Mouse (Mus musculus) T-helper 17 cell (primary cell): ENCODE data around the gene Calhm2.

Source experiments
- in situ Hi-C, 2 experiments: fragments of 300-600 bp; cut with MboI, MseI; formaldehyde crosslinking; loops; 1 replicate in 1 of 2; 2 replicates in 1 of 2; pipeline ENCODE4 v1.15.1; 2025; ENCODE audit warnings: high pct_unique_total_duplicates in 2 of 2

Gene Calhm2

GRCm38 (mm10) chr19:47137771-47138421 lies at the start of gene Calhm2:
Gene Calhm2 (minus strand): TSS chr19:47138294.
- in situ Hi-C loops, result no loop called here

GRCm38 (mm10) chr19:47186514-47187275 lies 48.6 kb upstream of the Calhm2 start:
- in situ Hi-C loops, result no loop called here

GRCm38 (mm10) chr19:47184736-47185135 lies 46.6 kb upstream of the Calhm2 start:
- in situ Hi-C loops, result no loop called here

GRCm38 (mm10) chr19:47184221-47184620 lies 46.1 kb upstream of the Calhm2 start:
- in situ Hi-C loops, result no loop called here

GRCm38 (mm10) chr19:47180011-47180410 lies 41.9 kb upstream of the Calhm2 start:
- in situ Hi-C loops, result no loop called here

- in situ Hi-C loops, result no loop called here
Observed at GRCm38 (mm10) chr19:47179272-47179809, 41.2 kb upstream of the Calhm2 start.

GRCm38 (mm10) chr19:47178431-47179271 lies 40.6 kb upstream of the Calhm2 start, which contains the start of gene Neurl1a:
Gene Neurl1a (plus strand): TSS chr19:47178820.
- in situ Hi-C loops, result no loop called here

- in situ Hi-C loops, result no loop called here
Observed at GRCm38 (mm10) chr19:47178001-47178400, 39.9 kb upstream of the Calhm2 start.

GRCm38 (mm10) chr19:47176916-47177505 lies 38.9 kb upstream of the Calhm2 start:
- in situ Hi-C loops, result no loop called here

GRCm38 (mm10) chr19:47175472-47175871 lies 37.4 kb upstream of the Calhm2 start:
- in situ Hi-C loops, result no loop called here

GRCm38 (mm10) chr19:47174515-47174914 lies 36.4 kb upstream of the Calhm2 start:
- in situ Hi-C loops, result no loop called here

GRCm38 (mm10) chr19:47168793-47169412 lies 30.8 kb upstream of the Calhm2 start:
- in situ Hi-C loops, result loop anchor here (5.0 kb wide), 1 partner anchor 47 kb away; no protein-coding TSS in a partner anchor

GRCm38 (mm10) chr19:47168223-47168622 lies 30.1 kb upstream of the Calhm2 start:
- in situ Hi-C loops, result loop anchor here (5.0 kb wide), 1 partner anchor 46 kb away; no protein-coding TSS in a partner anchor

GRCm38 (mm10) chr19:47167617-47168214 lies 29.6 kb upstream of the Calhm2 start:
- in situ Hi-C loops, result loop anchor here (5.0 kb wide), 1 partner anchor 45 kb away; no protein-coding TSS in a partner anchor

- in situ Hi-C loops, result loop anchor here (5.0 kb wide), 1 partner anchor 44 kb away; no protein-coding TSS in a partner anchor
Observed at GRCm38 (mm10) chr19:47166758-47167157, 28.7 kb upstream of the Calhm2 start.

- in situ Hi-C loops, result no loop called here
Observed at GRCm38 (mm10) chr19:47163176-47163744, 25.2 kb upstream of the Calhm2 start.

GRCm38 (mm10) chr19:47161669-47162068 lies 23.6 kb upstream of the Calhm2 start:
- in situ Hi-C loops, result no loop called here

GRCm38 (mm10) chr19:47157664-47158063 lies 19.6 kb upstream of the Calhm2 start, which contains the start of gene Calhm3:
Gene Calhm3 (minus strand): TSS chr19:47157764.
- in situ Hi-C loops, result no loop called here

GRCm38 (mm10) chr19:47153767-47154166 lies 15.7 kb upstream of the Calhm2 start:
- in situ Hi-C loops, result no loop called here

GRCm38 (mm10) chr19:47152062-47152369 lies 13.9 kb upstream of the Calhm2 start:
- in situ Hi-C loops, result no loop called here
